Mouse (Mus musculus) liver, postnatal 0 days (tissue): ENCODE results near the gene Med16.

Experiments
- CTCF ChIP-seq: sonication (generic); IDR thresholded peaks from 2 replicates; pipeline ENCODE4 v1.5.1; 2016; ENCODE audit warnings: antibody characterized with exemption, low read depth
- EP300 ChIP-seq: IDR thresholded peaks from 2 replicates; pipeline ENCODE4 v1.6.1; 2016; ENCODE audit warnings: antibody characterized with exemption, low read depth, mild to moderate bottlenecking

GRCm38 (mm10) chr10:79943471-79943901 lies 34.8 kb upstream of the Med16 start:
- TF ChIP-seq CTCF (no peak), EP300 (no peak)
